Mouse (Mus musculus) ES-E14 (cell line): Measurements from ENCODE around the gene Manba.

Source experiments
- CHD2 ChIP-seq: IDR thresholded peaks from 2 replicates; pipeline ENCODE4 v1.6.1; 2014; ENCODE audit warnings: mild to moderate bottlenecking, low read depth, low read length, inconsistent platforms
- HCFC1 ChIP-seq: IDR thresholded peaks from 2 replicates; pipeline ENCODE4 v1.6.1; 2012; ENCODE audit warnings: low read length, inconsistent platforms, borderline replicate concordance; ENCODE audit not compliant: insufficient read depth
- MAFK ChIP-seq: IDR thresholded peaks from 2 replicates; pipeline ENCODE4 v1.6.1; 2014; ENCODE audit warnings: mild to moderate bottlenecking, low read depth, low read length, inconsistent platforms; ENCODE audit not compliant: insufficient read depth

- no peak for TF ChIP-seq HCFC1
- no peak for TF ChIP-seq MAFK
- no peak for TF ChIP-seq CHD2
Measured at GRCm38 (mm10) chr3:135586471-135586880, 101.1 kb downstream of the Manba start.
